Mouse (Mus musculus): Measurements from ENCODE around the gene Immp2l.
A peak's percentile ranks its signal among the peaks of the same experiment; 100 is the strongest.

The Immp2l gene

GRCm38 (mm10) chr12:41468374-41468991 is 444.6 kb downstream of the Immp2l start:
- DNase-seq: no peak

DNA sequence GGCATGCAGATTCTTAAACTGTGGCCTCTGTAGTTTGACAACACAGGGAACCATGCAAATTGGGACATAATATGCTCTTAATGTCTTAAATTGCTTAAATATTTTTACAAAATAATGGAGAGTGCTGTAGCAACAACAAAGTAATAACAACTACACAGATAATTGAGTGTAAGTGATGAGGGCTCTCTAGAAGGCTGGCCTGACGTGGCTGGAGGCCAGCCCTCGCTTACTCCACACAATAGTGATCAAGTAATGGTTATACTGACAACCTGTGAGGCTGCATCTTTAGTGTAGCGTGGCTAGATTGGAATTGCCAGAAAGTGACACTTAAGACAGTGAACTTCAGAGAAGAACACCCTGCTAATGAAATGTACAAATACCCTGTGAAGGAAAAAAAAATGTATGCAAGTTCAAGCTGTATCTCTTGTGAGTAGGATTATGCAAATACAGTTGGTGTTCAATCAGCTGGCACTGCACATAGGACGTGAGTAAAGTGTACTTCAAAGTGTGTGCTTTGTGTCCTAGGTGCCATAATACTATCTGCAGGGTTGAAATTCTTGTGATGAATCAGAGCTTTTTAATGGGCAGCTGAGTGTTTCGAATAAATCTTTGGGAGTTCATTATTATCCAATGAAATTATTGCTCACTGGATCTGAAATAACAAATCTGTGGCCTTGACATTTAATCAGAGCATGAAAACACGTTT is 445.4 kb downstream of the Immp2l start:
- peak in 1 of 2 experiments; percentile 68 for DNase-seq

DNA sequence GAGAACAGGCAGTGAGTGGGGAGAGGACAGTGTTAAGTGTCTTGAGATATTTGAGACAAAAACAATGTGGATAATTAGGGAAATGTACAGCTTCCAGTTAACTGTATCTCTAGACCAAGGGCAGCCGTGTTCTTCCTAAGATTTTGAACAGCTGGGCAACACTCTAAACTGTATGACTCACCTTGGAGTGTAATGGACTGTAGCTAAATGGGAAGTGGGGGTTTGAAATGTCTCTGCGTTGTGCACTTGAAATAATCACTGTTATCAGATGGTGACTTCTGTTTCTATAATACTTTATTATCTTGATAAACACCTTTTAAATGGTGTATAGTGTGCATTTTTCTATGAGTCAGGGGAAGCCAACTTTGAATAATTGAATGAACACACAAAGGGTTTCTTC is 457.6 kb downstream of the Immp2l start:
- no peak for DNase-seq

DNA sequence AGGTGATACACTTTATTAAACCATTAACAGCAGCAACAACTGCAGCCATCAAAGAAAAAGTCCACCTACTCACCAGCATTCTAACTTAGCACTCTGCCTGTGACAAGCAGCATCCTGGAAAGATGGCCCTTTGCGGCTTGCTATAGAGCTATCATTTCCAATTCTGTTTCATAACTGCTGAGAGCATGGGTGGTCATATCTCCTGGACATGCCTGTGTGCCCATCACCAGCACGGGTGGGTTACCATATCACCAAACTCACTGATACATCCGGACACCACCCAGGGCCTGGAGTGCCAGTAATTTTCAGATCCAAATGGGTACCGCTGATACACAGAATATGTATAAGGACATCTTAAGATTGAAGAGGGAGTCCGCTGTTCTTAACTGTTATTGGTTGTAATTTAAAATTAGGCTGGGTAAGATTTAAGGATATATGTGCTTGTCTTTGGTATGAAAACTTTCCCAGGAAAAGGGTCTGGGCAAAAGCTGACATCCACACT is 459.3 kb downstream of the Immp2l start:
- DNase-seq: no peak

GRCm38 (mm10) chr12:41483593-41484451 is 459.9 kb downstream of the Immp2l start:
- no peak for DNase-seq

GRCm38 (mm10) chr12:41484689-41485511 is 461.0 kb downstream of the Immp2l start:
- DNase-seq: no peak

DNA sequence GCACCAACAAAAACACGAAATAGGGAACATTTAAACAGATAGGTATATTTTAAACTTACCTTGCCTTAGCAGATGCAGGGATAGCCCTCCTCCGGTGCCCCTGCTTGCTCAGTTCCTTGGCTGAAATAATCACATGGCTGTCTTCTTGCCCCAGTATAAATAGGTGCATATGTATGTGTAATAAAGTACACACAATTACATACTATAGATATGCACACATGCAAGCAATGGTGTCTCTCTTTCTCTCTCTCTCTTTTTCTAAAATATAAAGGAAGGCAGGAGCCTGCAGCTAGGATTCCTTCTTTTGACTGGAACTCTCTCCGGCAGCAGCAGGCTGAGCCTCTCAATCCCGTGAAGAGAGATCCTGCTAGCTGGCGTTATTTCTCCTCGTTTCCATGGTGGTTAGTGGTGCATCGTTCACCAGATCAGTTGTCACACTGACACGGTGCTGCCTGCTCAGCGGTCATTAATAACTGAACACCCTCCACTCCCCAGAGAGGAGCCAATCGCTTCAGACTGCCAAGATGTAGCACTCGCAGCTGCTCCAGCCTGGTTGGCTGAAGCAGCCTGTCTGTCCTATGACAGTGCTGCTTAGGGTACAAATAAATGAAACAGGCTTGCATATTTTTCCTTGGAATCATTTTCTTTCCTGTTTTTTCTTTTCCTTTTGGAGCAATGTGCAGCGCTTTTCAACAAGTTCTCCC is 461.8 kb downstream of the Immp2l start:
- peak; percentile 45 to 74 for DNase-seq

GRCm38 (mm10) chr12:41486331-41486730 is 462.4 kb downstream of the Immp2l start, which contains the start of gene Lrrn3:
Gene Lrrn3 (minus strand): TSS chr12:41486431.
- DNase-seq: no peak

GRCm38 (mm10) chr12:41487005-41487404 is 463.1 kb downstream of the Immp2l start:
- no peak for DNase-seq

- DNase-seq: peak; percentile 32 to 40
Measured at GRCm38 (mm10) chr12:41494620-41495019, 470.7 kb downstream of the Immp2l start.

DNA sequence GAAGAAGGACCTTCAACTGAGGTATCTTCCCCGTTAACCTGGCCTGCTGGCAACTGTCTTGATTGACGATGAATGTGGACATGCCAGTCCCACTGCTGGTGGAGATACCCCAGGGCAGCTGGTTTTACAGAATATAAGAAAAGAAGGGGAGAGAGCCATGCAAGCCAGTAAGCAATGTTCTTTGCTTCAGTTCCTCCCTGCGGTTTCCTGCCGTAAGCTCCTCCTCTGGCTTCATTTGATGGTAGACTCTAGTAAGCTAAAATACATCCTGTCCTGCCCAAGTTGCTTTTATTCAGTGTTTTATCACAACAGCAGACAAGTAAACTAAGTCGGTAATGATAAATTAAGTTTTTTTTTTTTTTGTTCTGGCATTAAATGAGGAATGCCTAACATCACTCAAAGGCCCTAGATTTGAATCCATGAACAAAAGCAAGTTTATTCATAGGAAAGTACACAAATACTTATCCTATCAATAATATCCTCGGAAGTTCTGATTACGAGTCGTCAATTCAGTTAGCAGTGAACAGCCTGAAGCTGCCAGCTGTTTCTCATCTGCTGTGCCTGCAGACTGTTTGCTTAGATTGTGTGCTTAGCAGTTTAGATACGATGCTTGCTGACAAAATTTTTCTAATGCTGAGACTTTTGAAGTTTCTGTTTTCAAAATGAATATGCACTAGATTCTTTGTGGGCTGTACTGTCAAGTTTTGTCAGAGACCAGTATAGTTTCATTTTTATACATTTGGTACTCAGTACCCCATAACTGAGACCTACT is 476.3 kb downstream of the Immp2l start:
- peak in 1 of 2 experiments; percentile 30 for DNase-seq

DNA sequence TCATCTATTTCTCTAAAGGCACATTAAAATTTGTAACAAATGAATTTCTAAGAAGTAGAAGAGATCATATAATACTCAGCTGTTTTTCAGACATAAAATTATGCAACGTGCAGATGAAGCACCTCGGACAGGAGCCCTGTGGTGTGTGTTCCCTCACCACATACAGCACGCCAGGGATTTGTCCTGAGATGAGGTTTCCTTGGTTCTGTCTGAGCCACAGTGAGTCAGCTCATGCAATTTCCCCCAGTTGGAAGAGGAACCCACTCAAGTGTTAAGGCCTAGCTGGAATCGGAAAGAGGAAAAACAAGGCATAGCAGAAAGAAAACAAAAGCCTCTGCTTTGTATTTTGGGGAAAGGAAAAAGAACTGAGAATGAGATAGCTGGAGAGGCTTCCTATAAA is 484.7 kb downstream of the Immp2l start:
- no peak for DNase-seq

- peak in 1 of 2 experiments; percentile 21 for DNase-seq
Measured at GRCm38 (mm10) chr12:41510588-41510987, 486.7 kb downstream of the Immp2l start.

GRCm38 (mm10) chr12:41518897-41519296 is 495.0 kb downstream of the Immp2l start:
- no peak for DNase-seq

- DNase-seq: no peak
Measured at GRCm38 (mm10) chr12:41520326-41520725, 496.4 kb downstream of the Immp2l start.

- no peak for DNase-seq
Measured at GRCm38 (mm10) chr12:41521671-41522070, 497.8 kb downstream of the Immp2l start.

GRCm38 (mm10) chr12:41526688-41527087 is 502.8 kb downstream of the Immp2l start:
- no peak for DNase-seq

DNA sequence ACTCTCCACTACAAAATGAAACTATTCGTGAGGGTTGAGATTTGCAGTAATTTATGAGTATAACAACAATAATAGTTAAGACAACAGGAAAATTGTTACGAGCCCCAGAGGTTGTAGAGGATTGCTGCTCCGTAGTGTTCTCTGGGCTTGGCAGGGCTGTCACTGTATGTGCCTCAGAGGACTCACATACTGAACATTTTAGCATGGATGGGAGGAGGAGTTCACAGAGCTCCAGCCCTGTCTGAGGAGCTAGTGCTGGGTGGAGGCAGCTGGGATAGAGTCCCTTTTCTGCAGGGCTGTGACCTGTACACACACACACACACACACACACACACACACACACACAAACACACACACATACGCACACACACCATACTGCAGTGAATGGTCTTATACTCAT is 504.5 kb downstream of the Immp2l start:
- DNase-seq: no peak

- no peak for DNase-seq
Measured at GRCm38 (mm10) chr12:41539989-41540388, 516.1 kb downstream of the Immp2l start.

DNA sequence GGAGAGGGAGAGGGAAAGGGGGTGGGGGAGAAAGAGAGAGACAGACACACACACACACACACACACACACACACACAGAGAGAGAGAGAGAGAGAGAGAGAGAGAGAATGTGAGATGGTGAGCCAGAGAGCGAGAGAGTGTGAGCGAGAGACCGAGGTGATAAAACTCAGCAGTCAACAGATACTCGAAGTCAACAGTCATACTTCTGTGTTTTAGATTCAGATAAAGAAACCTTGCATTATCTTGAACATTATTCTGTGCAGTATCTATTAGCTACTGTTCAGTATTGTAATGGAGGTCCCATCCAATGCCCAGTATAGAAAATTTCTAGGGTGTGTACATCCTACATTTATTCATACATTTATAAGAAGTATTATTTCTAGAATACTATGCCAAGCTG is 527.7 kb downstream of the Immp2l start:
- no peak for DNase-seq

- no peak for DNase-seq
Measured at GRCm38 (mm10) chr12:41557832-41558231, 533.9 kb downstream of the Immp2l start.
